Mouse (Mus musculus) heart, embryonic 14.5 days (tissue): ENCODE results near the gene Sept9. TPM values are rescaled to one million over a fixed set of nuclear protein-coding genes. Genes with fewer than 3 reads are reported as not detected.

Experiments
- ATAC-seq: fragments of 200-750 bp; cut with Nextera tagmentation; 2 replicates; pipeline ENCODE4 v1.8.0; 2017; ENCODE audit warnings: low read depth, moderate TSS enrichment; ENCODE audit not compliant: insufficient number of reproducible peaks, insufficient read depth, low FRiP score
- H3K27ac ChIP-seq, 2 experiments: fragments of 200-500 bp in 1 of 2; fragments of 300-500 bp in 1 of 2; sonication (generic) in 1 of 2; replicated peaks in 1 of 2; 2 replicates each; pipeline ENCODE4 v1.5.1; 2012 to 2014; ENCODE audit warnings: low read depth in 2 of 2, low read length in 2 of 2, control low read depth in 1 of 2, mild to moderate bottlenecking in 1 of 2, mixed read lengths in 1 of 2; ENCODE audit not compliant: control insufficient read depth in 1 of 2, insufficient read depth in 1 of 2
- H3K27me3 ChIP-seq: fragments of 300-500 bp; sonication (generic); 2 replicates; pipeline ENCODE4 v1.6.1; 2014; ENCODE audit warnings: mild to moderate bottlenecking, low read length, control low read depth; ENCODE audit not compliant: control insufficient read depth, insufficient read depth
- H3K36me3 ChIP-seq: fragments of 300-500 bp; sonication (generic); 2 replicates; pipeline ENCODE4 v1.6.1; 2014; ENCODE audit warnings: mild to moderate bottlenecking, control low read depth, low read length, mixed read lengths; ENCODE audit not compliant: control insufficient read depth, insufficient read depth
- H3K4me1 ChIP-seq, 2 experiments: fragments of 200-500 bp in 1 of 2; fragments of 300-500 bp in 1 of 2; sonication (generic) in 1 of 2; 2 replicates each; pipeline ENCODE4 v1.6.1; 2012 to 2014; ENCODE audit warnings: low read length in 2 of 2, control low read depth in 1 of 2, mixed read lengths in 1 of 2; ENCODE audit not compliant: control insufficient read depth in 2 of 2, insufficient read depth in 2 of 2
- H3K4me2 ChIP-seq: fragments of 300-500 bp; sonication (generic); 2 replicates; pipeline ENCODE4 v1.6.1; 2014; ENCODE audit warnings: mild to moderate bottlenecking, low read length
- H3K4me3 ChIP-seq, 2 experiments: fragments of 200-500 bp in 1 of 2; fragments of 300-500 bp in 1 of 2; sonication (generic) in 1 of 2; 2 replicates each; pipeline ENCODE4 v1.5.1; 2012 to 2014; ENCODE audit warnings: low read length in 2 of 2, mild to moderate bottlenecking in 2 of 2, control low read depth in 1 of 2, low read depth in 1 of 2, moderate library complexity in 1 of 2; ENCODE audit not compliant: control insufficient read depth in 1 of 2, insufficient read depth in 1 of 2
- H3K9ac ChIP-seq: fragments of 300-500 bp; sonication (generic); 2 replicates; pipeline ENCODE4 v1.6.1; 2014; ENCODE audit warnings: mild to moderate bottlenecking, low read length
- H3K9me3 ChIP-seq: fragments of 300-500 bp; sonication (generic); 2 replicates; pipeline ENCODE4 v1.6.1; 2016; ENCODE audit warnings: low read length, control low read depth; ENCODE audit not compliant: control insufficient read depth
- WGBS: fragments of 180-500 bp; shearing (Covaris S2); extraction: QIAGEN DNeasy Blood & Tissue Kit; methylation state at CpG from one replicate; pipeline ENCODE4 v1.1.7; 2014; 5-methylcytosine and 5-hydroxymethylcytosine counted together
- polyA plus RNA-seq: library from polyadenylated mRNA; unstranded; fragments of >200 nt; fragmentation: Nextera tagmentation; extraction: Ambion mirVana; gene quantifications from 2 replicates; pipeline ENCODE4 v1.2.1, GENCODE M21; 2014

The Sept9 gene
- polyA plus RNA-seq, 1 experiment from 2014 or later: 51.8 TPM

DNA sequence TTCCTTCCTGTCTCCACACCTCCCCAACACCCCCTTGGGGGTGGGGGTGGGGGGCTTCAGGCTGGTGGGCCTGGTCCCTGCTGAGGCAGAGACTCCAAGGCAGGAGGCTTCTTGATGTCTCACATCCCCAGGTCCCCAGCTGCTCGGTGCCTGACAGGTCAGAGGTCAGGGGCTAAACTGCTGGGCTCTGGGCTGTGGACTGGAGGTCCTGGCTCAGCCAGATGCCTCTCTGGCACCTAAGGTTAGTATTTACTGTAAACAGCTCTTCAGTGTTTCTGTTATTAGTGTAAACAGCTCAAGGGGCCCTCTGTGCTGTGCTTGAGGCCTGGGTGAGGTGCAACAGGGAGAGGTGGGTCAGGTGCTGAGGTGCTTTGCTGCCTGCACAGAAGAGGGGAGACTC, 78.7 kb downstream of the Sept9 start:
- peak overlapping the region; percentile 11; the same call in 1 of the 2 replicates for H3K9ac ChIP-seq
- no peak overlapping the region for H3K4me3 ChIP-seq
- no peaks in the 10 kb centered on the region for H3K36me3 ChIP-seq
- ATAC-seq: no peak
- WGBS: 67% methylated on average over 1 of the region's 1 CpGs
- H3K9me3 ChIP-seq: no peaks in the 10 kb centered on the region
- H3K4me2 ChIP-seq: no peak overlapping the region
- H3K27me3 ChIP-seq: peaks cover 8% of the 10 kb centered on the region; the same call in 1 of the 2 replicates
- peak overlapping the region in 1 of 2 experiments; percentile 47; a peak in 1 of 4 replicates for H3K27ac ChIP-seq
- peaks cover 24 to 41% of the 10 kb centered on the region in 2 experiments; a peak in 3 of 4 replicates for H3K4me1 ChIP-seq

DNA sequence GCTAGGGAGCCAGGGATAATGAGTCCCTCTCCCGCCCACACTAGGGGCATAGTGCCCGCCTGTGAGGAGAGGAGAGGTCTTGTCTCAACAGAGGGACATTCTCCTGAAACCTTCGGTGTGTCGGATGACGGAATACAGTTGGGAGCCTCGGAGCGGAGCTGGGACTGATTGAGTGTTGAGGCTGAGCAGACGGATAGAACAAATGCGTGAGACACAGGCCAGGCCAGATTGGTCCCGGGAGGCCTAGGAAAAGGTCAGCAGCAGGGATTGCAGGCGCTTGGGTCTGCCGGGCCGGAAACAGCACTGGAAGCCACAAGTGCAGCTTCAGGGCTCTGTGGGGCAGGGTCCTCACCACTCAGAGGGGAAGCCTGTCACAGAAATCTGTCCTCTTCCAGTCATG, 79.1 kb downstream of the Sept9 start:
- Histone ChIP-seq H3K4me2 (no peak overlapping the region), H3K27ac (peak overlapping the region in 1 of 2 experiments; percentile 47; a peak in 1 of 4 replicates)
- ATAC-seq: no peak

DNA sequence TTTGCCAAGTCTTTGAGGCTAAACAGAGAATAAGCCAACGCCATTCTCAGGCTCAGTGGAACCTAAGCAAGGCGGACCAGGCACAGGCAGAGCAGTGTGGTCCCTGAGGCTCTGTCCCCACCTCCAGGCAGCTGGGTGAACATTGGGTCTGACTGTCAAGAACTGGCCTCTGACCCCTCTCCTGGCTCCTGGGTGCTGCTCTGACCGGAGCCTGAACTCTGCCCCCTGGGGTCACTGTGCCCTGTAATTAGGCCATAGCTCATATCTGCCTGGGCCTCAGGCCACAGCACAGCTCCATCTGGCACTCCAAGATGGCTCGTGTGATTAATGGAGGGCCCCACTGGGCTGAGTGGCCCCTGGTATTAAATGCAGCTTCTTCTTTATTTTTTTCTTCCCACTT, 80.5 kb downstream of the Sept9 start:
- H3K9ac ChIP-seq: no peak overlapping the region
- no peaks in the 10 kb centered on the region for H3K27me3 ChIP-seq
- ATAC-seq: no peak
- whole genome bisulfite sequencing: 76% methylated on average over 4 of the region's 4 CpGs
- no peak overlapping the region for H3K4me2 ChIP-seq
- H3K27ac ChIP-seq: no peak overlapping the region
- no peaks in the 10 kb centered on the region for H3K9me3 ChIP-seq
- peaks cover 30 to 53% of the 10 kb centered on the region in 2 experiments; a peak in 3 of 4 replicates for H3K4me1 ChIP-seq
- no peaks in the 10 kb centered on the region for H3K36me3 ChIP-seq
- no peak overlapping the region for H3K4me3 ChIP-seq

More for the DNA sequence above, 79.1 kb downstream of the Sept9 start:
- H3K9me3 ChIP-seq: no peaks in the 10 kb centered on the region
- H3K27me3 ChIP-seq: peaks cover 5% of the 10 kb centered on the region; the same call in 1 of the 2 replicates
- H3K4me1 ChIP-seq: peaks cover 25 to 45% of the 10 kb centered on the region in 2 experiments; a peak in 3 of 4 replicates
- H3K36me3 ChIP-seq: no peaks in the 10 kb centered on the region
- no peak overlapping the region for H3K9ac ChIP-seq
- 53% methylated on average over 13 of the region's 13 CpGs for WGBS
- H3K4me3 ChIP-seq: no peak overlapping the region

DNA sequence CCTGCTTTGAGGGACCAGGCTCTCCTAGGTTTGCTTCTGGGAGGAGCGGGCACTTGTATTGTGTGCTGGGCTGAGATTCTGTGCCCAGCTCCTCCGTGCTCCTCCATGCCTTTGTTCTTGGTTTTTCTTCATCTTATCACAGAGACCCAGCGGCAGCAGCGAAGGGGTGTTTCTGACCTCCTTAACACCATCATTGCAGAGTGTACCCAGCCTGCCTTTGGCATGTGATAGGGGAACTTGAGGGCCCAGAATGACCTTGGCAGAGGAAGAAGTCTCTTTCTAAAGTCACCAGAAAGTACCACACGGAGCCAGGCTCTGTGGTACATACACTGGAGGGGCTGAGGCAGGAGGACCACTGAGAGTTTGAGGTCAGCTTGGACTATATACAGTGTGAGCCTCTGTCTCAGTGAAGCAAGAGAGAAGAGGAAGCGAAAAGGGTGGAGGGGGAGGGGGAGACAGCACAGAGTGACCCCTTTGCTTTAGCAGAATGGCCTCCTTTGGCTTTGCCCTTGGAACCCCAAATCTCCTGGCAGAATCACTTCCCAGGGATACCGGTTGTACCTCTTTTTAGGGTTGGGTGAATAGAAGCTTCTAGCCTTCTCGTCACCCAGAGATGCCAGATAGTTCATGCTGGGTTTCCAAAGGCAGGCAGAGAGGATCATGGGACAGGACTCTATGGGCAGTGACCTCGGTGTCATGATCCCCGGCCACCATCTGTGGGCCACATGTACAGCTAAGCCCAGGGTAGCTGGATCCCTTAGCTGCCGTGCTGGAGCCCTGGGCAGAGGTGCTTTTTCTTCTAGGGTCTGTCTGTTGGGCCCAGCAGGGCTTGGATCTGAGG, 83.8 kb downstream of the Sept9 start:
- no peaks in the 10 kb centered on the region for H3K27me3 ChIP-seq
- H3K27ac ChIP-seq: no peak overlapping the region
- H3K36me3 ChIP-seq: no peaks in the 10 kb centered on the region
- 66% methylated on average over 11 of the region's 11 CpGs for WGBS
- no peaks in the 10 kb centered on the region for H3K9me3 ChIP-seq
- peaks cover 20 to 33% of the 10 kb centered on the region in 2 experiments; a peak in 3 of 4 replicates for H3K4me1 ChIP-seq
- no peak for ATAC-seq
- H3K4me2 ChIP-seq: no peak overlapping the region
- no peak overlapping the region for H3K4me3 ChIP-seq
- H3K9ac ChIP-seq: no peak overlapping the region; the same call in 1 of the 2 replicates

DNA sequence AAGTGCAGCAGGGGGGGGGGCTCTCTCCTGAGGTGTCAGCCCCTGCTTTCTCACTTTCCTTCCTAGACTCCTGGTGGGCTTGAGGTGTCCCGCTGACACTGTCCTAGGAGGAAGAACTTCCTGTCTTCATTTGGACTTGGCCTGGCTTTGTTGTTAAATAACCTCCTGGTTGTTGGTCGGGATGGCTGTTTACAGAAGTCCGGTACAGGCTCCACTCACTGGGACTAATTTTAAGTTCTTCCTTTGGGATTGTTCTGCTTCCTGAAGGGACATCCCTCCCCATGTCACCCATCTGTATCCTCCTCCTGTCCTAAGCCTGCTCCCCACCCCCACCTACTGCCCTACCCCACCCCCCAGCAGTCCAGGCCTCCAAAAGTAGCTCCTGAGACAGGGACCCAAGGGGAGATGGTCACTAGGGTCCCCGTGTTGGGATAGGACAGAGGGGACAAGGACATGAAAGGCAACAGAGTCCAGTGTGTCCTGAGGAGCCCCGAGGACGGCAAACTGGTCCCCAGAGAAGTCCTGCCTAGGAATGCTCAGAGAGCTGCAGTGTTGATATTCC, 84.5 kb downstream of the Sept9 start:
- no peaks in the 10 kb centered on the region for H3K36me3 ChIP-seq
- peaks cover 16 to 28% of the 10 kb centered on the region in 2 experiments; a peak in 3 of 4 replicates for H3K4me1 ChIP-seq

DNA sequence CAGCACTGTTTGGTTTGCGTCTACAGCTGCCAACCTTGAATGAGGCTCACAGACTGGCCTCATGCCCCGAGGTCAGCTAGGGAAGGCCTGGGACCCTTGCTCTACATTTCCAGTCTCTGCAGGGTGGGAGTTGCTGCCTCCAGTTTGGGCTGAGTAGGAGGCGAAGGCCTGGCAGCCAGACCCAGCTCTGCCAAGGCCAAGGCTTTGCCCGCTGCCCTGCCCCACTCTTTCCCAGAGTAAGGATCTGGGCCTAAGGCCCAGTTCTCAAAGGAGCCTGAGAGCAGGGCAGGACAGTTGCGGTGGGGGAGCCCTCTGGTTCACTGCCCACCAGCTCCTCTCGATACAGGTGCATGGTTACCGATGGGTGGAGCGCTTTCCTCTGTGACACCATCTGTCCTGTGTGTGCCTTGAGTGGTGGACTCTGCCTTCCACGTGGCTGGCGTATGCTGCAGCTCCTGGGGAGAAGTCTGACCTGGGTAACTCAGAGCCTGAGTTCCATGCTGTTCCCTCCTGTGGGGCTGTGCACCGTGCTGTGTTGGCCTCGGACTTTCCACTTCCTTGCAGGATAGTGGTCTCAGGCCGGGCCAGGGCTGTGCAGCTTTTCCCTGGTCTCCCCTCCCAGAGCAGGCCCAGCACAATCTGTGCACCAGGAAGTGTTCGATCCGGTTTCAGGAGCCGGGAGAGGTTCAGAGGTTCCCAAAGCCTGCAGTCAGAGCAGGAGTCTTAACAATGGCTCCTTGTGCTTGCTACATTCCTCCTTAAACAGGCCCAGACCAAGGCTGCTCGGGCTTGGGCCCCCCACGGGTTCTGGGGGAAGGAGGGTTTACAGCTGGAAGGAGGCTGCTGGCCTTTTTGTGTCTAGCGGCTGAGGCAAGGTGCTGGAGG, 85.5 kb downstream of the Sept9 start:
- WGBS: 70% methylated on average over 19 of the region's 19 CpGs
- H3K4me2 ChIP-seq: no peak overlapping the region
- ATAC-seq: no peak

More for the DNA sequence above, 84.5 kb downstream of the Sept9 start:
- no peak overlapping the region for H3K4me3 ChIP-seq
- no peaks in the 10 kb centered on the region for H3K27me3 ChIP-seq
- WGBS: 57% methylated on average over 6 of the region's 6 CpGs
- H3K9me3 ChIP-seq: no peaks in the 10 kb centered on the region
- H3K4me2 ChIP-seq: no peak overlapping the region
- H3K27ac ChIP-seq: no peak overlapping the region
- no peak for ATAC-seq
- no peak overlapping the region for H3K9ac ChIP-seq

DNA sequence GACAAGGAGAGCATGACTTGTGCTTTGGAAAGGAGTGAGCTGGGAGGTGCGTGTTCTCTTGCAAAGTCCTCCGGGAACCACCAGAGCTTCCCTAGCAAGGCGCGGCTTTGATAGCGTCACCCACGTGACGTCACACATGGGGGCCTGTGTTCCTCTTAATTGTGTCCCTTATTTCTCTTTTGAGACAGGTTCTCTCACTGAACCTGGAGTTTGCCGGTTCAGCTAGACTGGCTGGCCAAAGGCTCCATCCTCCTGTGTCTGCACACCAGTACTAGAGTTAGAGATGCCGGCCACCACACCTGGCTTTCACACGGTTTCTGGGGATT, 86.1 kb downstream of the Sept9 start:
- Histone ChIP-seq H3K27ac (0 out of 4 replicates have a peak overlapping the region, but pooled peaks of 1 of the 2 experiments have one; percentile 29), H3K4me1 (peaks cover 16 to 28% of the 10 kb centered on the region in 2 experiments; a peak in 3 of 4 replicates), H3K4me2 (no peak overlapping the region)

More for the DNA sequence above, 85.5 kb downstream of the Sept9 start:
- no peaks in the 10 kb centered on the region for H3K27me3 ChIP-seq
- 0 out of 4 replicates have a peak overlapping the region, but pooled peaks of 1 of the 2 experiments have one; percentile 29 for H3K27ac ChIP-seq
- H3K4me1 ChIP-seq: peaks cover 16 to 28% of the 10 kb centered on the region in 2 experiments; a peak in 3 of 4 replicates
- no peaks in the 10 kb centered on the region for H3K36me3 ChIP-seq
- no peaks in the 10 kb centered on the region for H3K9me3 ChIP-seq
- H3K4me3 ChIP-seq: no peak overlapping the region
- H3K9ac ChIP-seq: no peak overlapping the region

More for the DNA sequence above, 86.1 kb downstream of the Sept9 start:
- H3K36me3 ChIP-seq: peaks cover 2% of the 10 kb centered on the region; the same call in 1 of the 2 replicates
- no peaks in the 10 kb centered on the region for H3K9me3 ChIP-seq
- H3K9ac ChIP-seq: no peak overlapping the region
- WGBS: 73% methylated on average over 10 of the region's 10 CpGs
- no peak for ATAC-seq
- H3K27me3 ChIP-seq: no peaks in the 10 kb centered on the region
- H3K4me3 ChIP-seq: no peak overlapping the region
